Mouse (Mus musculus) neural tube, postnatal 0 days (tissue): ENCODE measurements around the gene Acbd5. TPM values are rescaled to one million over a fixed set of nuclear protein-coding genes. Genes with fewer than 3 reads are reported as not detected.

ENCODE experiments used
- polyA plus RNA-seq: library from polyadenylated mRNA; unstranded; fragments of >200 nt; fragmentation: Nextera tagmentation; extraction: Ambion mirVana; gene quantifications from 2 replicates; pipeline ENCODE4 v1.2.1, GENCODE M21; 2015

Gene Acbd5
- 57.2 and 59.7 TPM in 2 replicates for polyA plus RNA-seq

GRCm38 (mm10) chr2:23067552-23068369 is at the start of gene Acbd5:
Gene Acbd5, plus strand, starts transcription at chr2:23068167.

GRCm38 (mm10) chr2:23040001-23040646 is 27.8 kb upstream of the Acbd5 start, which contains the start of gene Abi1:
Gene Abi1, minus strand, starts transcription at chr2:23040241.

GRCm38 (mm10) chr2:23155777-23156607 is 88.0 kb downstream of the Acbd5 start, which contains the start of the genes Mastl and Yme1l1:
Gene Mastl, minus strand, starts transcription at chr2:23156024.
Gene Yme1l1, plus strand, starts transcription at chr2:23156369.

Other genes with a start within 250 kb of the Acbd5 start
- gene Pdss1, start 172.6 kb upstream of the Acbd5 start, polyA plus RNA-seq = 20.5 and 21.3 TPM in 2 replicates
- gene Abi1, start 27.9 kb upstream of the Acbd5 start, polyA plus RNA-seq = 56.7 and 60.5 TPM in 2 replicates
- gene Mastl, start 87.9 kb downstream of the Acbd5 start, polyA plus RNA-seq = 1.8 and 2.7 TPM in 2 replicates
- 47.9 and 48.8 TPM in 2 replicates for gene Yme1l1, start 88.2 kb downstream of the Acbd5 start, polyA plus RNA-seq
- 0.15 and 0.24 TPM in 2 replicates for gene 4931423N10Rik, start 139.3 kb downstream of the Acbd5 start, polyA plus RNA-seq